Mouse (Mus musculus) forebrain, postnatal 0 days (tissue): ENCODE measurements at regions not wholly inside any gene's neighbourhood (a gene's known extent, or its start where the extent isn't known, plus 50 kb on each side); places are given as distances from the start of the nearest gene placed in this dataset.

Source experiments
- ATAC-seq: fragments of 200-750 bp; cut with Nextera tagmentation; 2 replicates; pipeline ENCODE4 v1.8.0; 2017; ENCODE audit warnings: mild to moderate bottlenecking, moderate library complexity
- DNase-seq: peaks from one replicate; pipeline ENCODE4 v3.0.0-alpha.2; 2015
- H3K27ac ChIP-seq: fragments of 300-500 bp; sonication (generic); 2 replicates; pipeline ENCODE4 v1.5.1; 2014; ENCODE audit warnings: low read depth, mild to moderate bottlenecking, antibody characterized with exemption, low read length, moderate library complexity, mixed read lengths
- H3K27me3 ChIP-seq: fragments of 300-500 bp; sonication (generic); 2 replicates; pipeline ENCODE4 v1.6.1; 2014; ENCODE audit warnings: mild to moderate bottlenecking, low read length, mixed read lengths; ENCODE audit not compliant: insufficient read depth
- H3K36me3 ChIP-seq: fragments of 300-500 bp; sonication (generic); 2 replicates; pipeline ENCODE4 v1.6.1; 2014; ENCODE audit warnings: mild to moderate bottlenecking, moderate library complexity; ENCODE audit not compliant: insufficient read depth
- H3K4me1 ChIP-seq: fragments of 300-500 bp; sonication (generic); 2 replicates; pipeline ENCODE4 v1.6.1; 2014; ENCODE audit warnings: antibody characterized with exemption; ENCODE audit not compliant: insufficient read depth
- H3K4me2 ChIP-seq: fragments of 300-500 bp; sonication (generic); 2 replicates; pipeline ENCODE4 v1.6.1; 2014; ENCODE audit warnings: low read depth, mild to moderate bottlenecking, moderate library complexity
- H3K4me3 ChIP-seq: fragments of 300-500 bp; sonication (generic); 2 replicates; pipeline ENCODE4 v1.5.1; 2014; ENCODE audit warnings: low read depth, low read length, mixed read lengths
- H3K9ac ChIP-seq: fragments of 300-500 bp; sonication (generic); 2 replicates; pipeline ENCODE4 v1.6.1; 2014; ENCODE audit warnings: mild to moderate bottlenecking
- H3K9me3 ChIP-seq: fragments of 300-500 bp; sonication (generic); 2 replicates; pipeline ENCODE4 v1.6.1; 2016; ENCODE audit warnings: low read length
- CTCF ChIP-seq: sonication (generic); IDR thresholded peaks from 2 replicates; pipeline ENCODE4 v1.5.1; 2016; ENCODE audit warnings: antibody characterized with exemption, control low read depth, low read depth
- WGBS: fragments of 180-500 bp; shearing (Covaris S2); extraction: QIAGEN DNeasy Blood & Tissue Kit; methylation state at CpG from one replicate; pipeline ENCODE4 v1.1.7; 2014; 5-methylcytosine and 5-hydroxymethylcytosine counted together

DNA sequence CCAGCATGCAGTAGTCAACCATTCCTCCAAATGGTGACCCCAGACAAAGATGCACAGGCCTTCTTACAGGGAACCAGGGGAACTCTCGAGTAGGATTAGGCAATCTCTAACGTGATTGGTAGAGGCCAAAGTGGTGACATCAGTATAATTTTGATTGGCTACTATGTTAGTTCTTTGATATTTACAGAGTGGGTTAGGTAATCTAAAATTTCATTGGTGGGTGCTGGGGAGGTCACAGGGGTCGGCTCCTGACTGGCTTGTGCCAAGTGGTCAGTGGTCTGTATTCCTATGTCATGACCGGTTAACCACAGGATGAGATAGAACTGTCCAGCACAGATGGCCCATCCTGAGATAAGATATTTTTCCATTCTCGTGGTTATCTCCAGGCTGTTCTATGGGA is 74.6 kb upstream of the Foxn3 start:
- DNase-seq (no peak), ATAC-seq (no peak)
- 85% methylated on average over 5 of the region's 5 CpGs for WGBS
- H3K4me3 ChIP-seq = no peak overlapping the region
- no peak overlapping the region for H3K27ac ChIP-seq
- H3K27me3 ChIP-seq = no peaks in the 10 kb centered on the region
- no peaks in the 10 kb centered on the region for H3K9me3 ChIP-seq
- no peak for TF ChIP-seq CTCF
- H3K4me2 ChIP-seq = no peak overlapping the region
- H3K4me1 ChIP-seq = peaks cover 9% of the 10 kb centered on the region; the same call in 1 of the 2 replicates
- no peaks in the 10 kb centered on the region for H3K36me3 ChIP-seq
- no peak overlapping the region for H3K9ac ChIP-seq

GRCm38 (mm10) chr12:99636234-99636633 is 72.9 kb upstream of the Foxn3 start:
- TF ChIP-seq CTCF = peak; percentile 33; the same call in 1 of the 2 replicates
- peaks cover 9% of the 10 kb centered on the region; the same call in 1 of the 2 replicates for H3K4me1 ChIP-seq
- 79% methylated on average over 3 of the region's 3 CpGs for WGBS
- no peak overlapping the region for H3K9ac ChIP-seq
- no peaks in the 10 kb centered on the region for H3K36me3 ChIP-seq
- H3K27me3 ChIP-seq = no peaks in the 10 kb centered on the region
- H3K4me2 ChIP-seq = no peak overlapping the region
- H3K27ac ChIP-seq = no peak overlapping the region
- DNase-seq (no peak), ATAC-seq (no peak)
- H3K4me3 ChIP-seq = no peak overlapping the region
- H3K9me3 ChIP-seq = no peaks in the 10 kb centered on the region

GRCm38 (mm10) chr12:99635361-99635760 is 72.0 kb upstream of the Foxn3 start:
- Histone ChIP-seq H3K27ac (no peak overlapping the region), H3K4me3 (no peak overlapping the region), H3K9ac (no peak overlapping the region), H3K36me3 (no peaks in the 10 kb centered on the region), H3K4me1 (peaks cover 7% of the 10 kb centered on the region; the same call in 1 of the 2 replicates), H3K27me3 (no peaks in the 10 kb centered on the region), H3K4me2 (no peak overlapping the region), H3K9me3 (no peaks in the 10 kb centered on the region)
- WGBS = 86% methylated on average over 4 of the region's 4 CpGs
- no peak for DNase-seq
- no peak for TF ChIP-seq CTCF
- no peak for ATAC-seq

GRCm38 (mm10) chr12:99634726-99635125 is 71.3 kb upstream of the Foxn3 start:
- DNase-seq = no peak
- ATAC-seq = no peak
- TF ChIP-seq CTCF = no peak
- Histone ChIP-seq H3K4me2 (no peak overlapping the region), H3K4me3 (no peak overlapping the region), H3K27me3 (no peaks in the 10 kb centered on the region), H3K9me3 (no peaks in the 10 kb centered on the region), H3K36me3 (no peaks in the 10 kb centered on the region), H3K27ac (no peak overlapping the region), H3K9ac (no peak overlapping the region), H3K4me1 (peaks cover under 1% of the 10 kb centered on the region; the same call in 1 of the 2 replicates)
- 96% methylated on average over 4 of the region's 4 CpGs for WGBS

- WGBS = 91% methylated on average over 10 of the region's 10 CpGs
- Histone ChIP-seq H3K9me3 (no peaks in the 10 kb centered on the region), H3K9ac (no peak overlapping the region), H3K36me3 (no peaks in the 10 kb centered on the region), H3K4me1 (no peaks in the 10 kb centered on the region; the same call in 1 of the 2 replicates), H3K27ac (no peak overlapping the region), H3K4me3 (no peak overlapping the region), H3K4me2 (no peak overlapping the region), H3K27me3 (no peaks in the 10 kb centered on the region)
- DNase-seq (no peak), ATAC-seq (no peak)
- no peak for TF ChIP-seq CTCF
Observed at GRCm38 (mm10) chr12:99633678-99634077, 70.3 kb upstream of the Foxn3 start.

DNA sequence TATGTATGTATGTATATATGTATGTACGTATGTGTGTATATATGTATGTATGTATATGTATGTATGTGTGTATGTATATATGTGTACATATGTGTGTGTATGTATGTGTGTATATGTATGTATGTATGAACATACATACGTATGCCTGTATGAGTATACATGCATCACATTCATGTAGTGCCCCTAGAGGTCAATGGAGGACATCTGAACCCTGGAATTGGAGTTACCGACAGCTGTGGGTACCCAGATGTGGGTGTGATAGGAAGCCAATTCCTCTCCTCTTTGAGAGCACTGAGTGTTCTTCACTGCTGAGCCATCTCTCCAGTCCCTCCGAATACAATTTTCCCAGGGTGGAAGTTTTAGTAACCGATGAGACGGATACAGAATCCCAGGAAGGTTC is 69.6 kb upstream of the Foxn3 start:
- Histone ChIP-seq H3K9ac (no peak overlapping the region), H3K4me2 (no peak overlapping the region), H3K27ac (no peak overlapping the region), H3K27me3 (no peaks in the 10 kb centered on the region), H3K36me3 (no peaks in the 10 kb centered on the region), H3K9me3 (no peaks in the 10 kb centered on the region), H3K4me1 (peaks cover 6% of the 10 kb centered on the region), H3K4me3 (no peak overlapping the region)
- 96% methylated on average over 6 of the region's 6 CpGs for WGBS
- ATAC-seq (no peak), DNase-seq (no peak)
- no peak for TF ChIP-seq CTCF

GRCm38 (mm10) chr12:99629606-99630005 is 66.2 kb upstream of the Foxn3 start:
- no peak overlapping the region for H3K4me2 ChIP-seq
- no peak for DNase-seq
- no peaks in the 10 kb centered on the region for H3K9me3 ChIP-seq
- peaks cover 12% of the 10 kb centered on the region for H3K4me1 ChIP-seq
- no peaks in the 10 kb centered on the region for H3K27me3 ChIP-seq
- no peak overlapping the region for H3K4me3 ChIP-seq
- no peak overlapping the region for H3K27ac ChIP-seq
- H3K9ac ChIP-seq = no peak overlapping the region
- ATAC-seq = no peak
- peak; percentile 13; the same call in 1 of the 2 replicates for TF ChIP-seq CTCF
- H3K36me3 ChIP-seq = no peaks in the 10 kb centered on the region
- WGBS = 90% methylated on average over 4 of the region's 4 CpGs
